Mouse (Mus musculus) skeletal muscle tissue, postnatal 0 days (tissue): ENCODE results near the gene Ttc6. TPM values are rescaled to one million over a fixed set of nuclear protein-coding genes. Genes with fewer than 3 reads are reported as not detected.

ENCODE experiments used
- polyA plus RNA-seq: library from polyadenylated mRNA; unstranded; fragments of >200 nt; fragmentation: Nextera tagmentation; extraction: Ambion mirVana; gene quantifications from 2 replicates; pipeline ENCODE4 v1.2.1, GENCODE M21; 2015

Ttc6 gene
- not detected in 2 replicates for polyA plus RNA-seq

GRCm38 (mm10) chr12:57563909-57564308 is at the start of gene Ttc6:
Gene Ttc6 (plus strand): TSS chr12:57564113.

GRCm38 (mm10) chr12:57546415-57547201 is 17.3 kb upstream of the Ttc6 start, which contains the start of gene Foxa1:
Gene Foxa1 (minus strand): TSS chr12:57546916.

Other genes starting within 250 kb of the Ttc6 start
- not detected in 2 replicates for gene Foxa1, start 17.2 kb upstream of the Ttc6 start, polyA plus RNA-seq